Mouse (Mus musculus): ENCODE measurements at regions not wholly inside any gene's neighbourhood (a gene's known extent, or its start where the extent isn't known, plus 50 kb on each side); places are given as distances from the start of the nearest gene placed in this dataset.
A peak's percentile ranks its signal among the peaks of the same experiment; 100 is the strongest.

DNA sequence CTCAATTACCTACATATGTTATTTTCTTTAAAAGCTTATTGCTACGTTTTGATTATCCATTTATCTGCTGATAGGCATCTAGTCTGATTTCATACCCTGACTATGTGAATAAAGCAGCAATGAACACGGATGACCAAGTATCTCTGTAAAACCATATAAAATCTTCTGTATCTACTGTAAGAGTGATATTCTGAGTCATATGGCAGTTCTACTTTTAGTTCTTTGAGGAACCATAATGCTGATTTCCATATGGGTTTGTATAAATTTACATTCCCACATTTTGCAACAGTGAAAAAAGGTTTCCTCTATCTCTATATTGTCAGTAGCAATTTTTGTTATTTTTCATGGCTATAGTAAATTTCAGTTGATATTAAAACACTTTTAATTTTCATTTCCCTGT is 280.6 kb downstream of the Fsip2 start:
- no peak for DNase-seq

DNA sequence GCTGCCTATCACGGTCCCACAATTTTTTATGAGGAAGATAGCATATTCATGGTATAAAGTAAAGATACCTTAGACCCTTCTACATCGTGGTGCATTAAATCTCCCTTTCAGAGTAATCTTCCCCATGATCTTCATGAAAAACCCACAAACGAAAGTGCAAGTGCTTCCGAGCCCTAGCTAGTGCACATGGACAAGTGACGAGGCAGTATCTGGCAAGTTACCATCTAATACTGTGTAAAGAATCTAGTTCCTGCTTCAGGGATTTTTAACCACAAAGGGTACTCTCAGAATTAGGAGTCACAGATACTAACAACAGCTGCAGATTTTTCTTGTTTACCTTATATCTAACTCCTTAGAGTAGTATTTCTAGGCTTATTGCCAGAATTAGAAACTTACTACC is 282.8 kb downstream of the Fsip2 start:
- DNase-seq, result no peak

DNA sequence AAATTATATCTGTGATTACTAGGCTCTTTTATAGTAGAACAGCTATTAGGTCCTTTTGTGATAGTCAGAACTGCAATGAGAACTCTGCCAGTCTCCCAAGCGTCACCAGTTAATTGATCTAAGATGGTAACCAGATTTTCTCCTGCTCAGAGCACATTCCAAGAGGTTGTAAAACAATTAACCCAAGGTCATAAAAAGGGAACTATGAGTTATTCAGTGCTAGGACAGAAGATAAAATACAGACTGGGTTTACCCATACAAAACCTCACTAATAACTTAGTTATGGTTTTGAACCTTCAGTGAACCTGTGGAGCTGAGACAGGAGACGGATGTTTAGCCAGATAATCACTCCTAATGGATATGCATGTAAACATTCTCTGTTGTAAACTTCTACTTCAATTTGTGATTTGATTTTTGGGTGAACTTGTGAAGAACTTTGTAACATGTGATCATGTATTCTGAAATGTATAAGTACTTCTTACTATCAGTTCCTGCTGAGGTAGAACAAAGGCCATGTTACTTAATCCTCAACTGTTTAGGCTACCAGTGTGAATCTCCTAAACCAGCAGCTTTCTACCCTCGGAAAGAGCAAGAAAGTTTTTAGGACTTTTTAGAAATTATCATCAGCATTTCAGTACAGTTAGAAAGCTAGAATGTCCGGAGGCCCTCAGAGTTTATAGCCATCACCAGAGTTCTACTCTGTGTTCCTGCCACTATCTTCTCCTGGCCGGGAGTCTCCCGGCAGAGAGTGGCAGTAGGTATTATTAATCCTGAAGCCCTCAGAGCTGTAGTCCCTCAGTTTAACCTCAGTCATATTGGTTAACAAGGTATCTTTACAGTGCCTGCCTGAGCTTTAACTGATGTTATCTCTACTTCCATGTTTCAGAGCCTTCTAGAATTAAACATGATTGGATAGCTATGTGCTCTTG is 308.0 kb downstream of the Fsip2 start:
- DNase-seq, result no peak

DNA sequence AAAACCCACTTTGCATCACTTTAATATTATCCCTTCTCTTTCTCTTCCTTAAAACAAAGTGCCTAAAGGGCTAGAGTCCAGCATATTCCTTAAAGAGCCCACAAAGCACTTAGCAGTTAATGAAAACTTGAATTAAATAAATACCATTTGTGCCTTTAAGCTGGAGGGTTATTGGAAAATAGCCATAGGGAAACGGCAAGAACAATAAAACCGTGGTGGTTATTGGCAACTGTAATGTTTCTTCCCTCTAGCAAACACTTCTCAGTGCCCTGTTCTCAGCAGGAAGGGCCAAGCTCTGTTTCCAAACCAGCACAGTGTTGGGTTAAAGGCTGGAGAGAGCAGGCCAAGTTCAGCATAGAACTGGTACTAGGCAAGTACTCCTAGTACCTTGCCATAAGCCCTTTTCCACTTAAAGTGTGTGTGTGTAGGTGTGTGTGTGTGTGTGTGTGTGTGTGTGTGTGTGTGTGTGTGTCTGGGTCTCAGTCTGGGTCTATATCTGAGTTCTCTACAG is 313.4 kb downstream of the Fsip2 start:
- DNase-seq, result no peak

DNA sequence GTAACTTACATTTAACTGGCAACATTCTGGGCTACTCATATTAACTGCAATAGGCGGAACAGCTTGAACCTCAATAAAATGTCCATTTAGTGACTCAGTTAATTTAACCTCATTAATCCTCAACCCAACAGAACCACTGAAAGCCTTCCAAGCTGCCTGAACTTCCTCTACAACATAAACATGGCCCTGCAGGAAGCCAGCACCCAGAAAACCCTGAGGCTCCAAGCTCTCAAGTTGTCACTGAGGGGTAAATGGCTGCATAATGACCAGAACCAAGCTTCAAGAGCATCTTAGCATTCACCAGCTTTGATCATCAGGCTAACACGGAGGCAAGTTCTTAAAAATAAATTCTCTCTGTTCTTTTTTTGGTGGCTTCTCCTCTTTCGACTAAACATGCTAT is 315.2 kb downstream of the Fsip2 start:
- no peak for DNase-seq

DNA sequence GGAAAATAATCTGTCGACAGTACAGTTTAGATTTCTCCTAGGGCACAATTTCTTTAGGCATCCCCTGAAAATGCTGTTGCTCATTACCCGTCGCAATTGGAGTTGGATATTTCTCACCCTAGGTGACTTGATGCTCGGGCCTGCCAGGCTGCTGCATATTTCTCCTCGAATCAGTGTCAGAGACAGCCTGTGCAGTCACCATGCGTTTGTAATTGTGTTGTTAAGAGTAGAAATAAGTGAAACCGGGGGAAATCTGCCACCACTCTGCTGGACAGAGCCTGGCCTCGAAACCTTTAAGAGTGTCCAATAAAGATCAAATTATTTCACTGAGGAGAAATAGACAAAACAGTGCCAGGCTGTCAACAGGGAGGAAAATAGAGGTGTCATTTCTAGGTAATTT is 340.7 kb upstream of the Zc3h15 start:
- no peak for DNase-seq

DNA sequence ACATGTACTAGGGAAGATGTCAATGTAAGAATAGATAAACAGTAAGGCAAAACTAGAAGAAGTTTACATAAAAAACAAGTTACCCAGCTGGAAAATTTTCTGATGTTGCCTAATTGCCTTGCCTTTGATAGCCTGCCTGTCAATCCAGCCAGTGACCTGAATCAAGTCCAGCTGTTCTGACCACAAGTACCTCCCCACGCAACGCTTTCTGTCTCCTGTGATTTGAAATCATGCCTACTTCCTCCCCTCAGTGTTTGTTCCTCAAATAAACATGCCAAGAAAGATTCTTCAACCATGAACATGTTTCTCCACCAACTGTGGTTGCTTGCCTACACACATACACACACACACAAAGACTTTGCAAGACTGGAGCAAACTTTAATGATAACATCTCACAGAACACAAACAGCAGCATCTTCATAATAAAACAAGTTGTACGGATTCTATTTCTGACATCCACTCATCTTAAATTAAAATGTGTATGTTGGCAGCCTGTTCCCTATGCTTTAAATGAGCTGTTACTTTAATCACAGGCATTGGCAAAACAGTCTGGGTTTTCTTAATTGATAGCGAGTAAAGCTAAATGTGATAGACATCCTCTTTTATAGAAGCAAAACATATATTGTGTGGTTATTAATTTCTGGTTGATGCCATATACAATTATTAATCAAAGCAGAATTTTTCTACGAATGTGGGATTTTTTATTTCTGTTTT is 312.0 kb upstream of the Zc3h15 start:
- no peak for DNase-seq

DNA sequence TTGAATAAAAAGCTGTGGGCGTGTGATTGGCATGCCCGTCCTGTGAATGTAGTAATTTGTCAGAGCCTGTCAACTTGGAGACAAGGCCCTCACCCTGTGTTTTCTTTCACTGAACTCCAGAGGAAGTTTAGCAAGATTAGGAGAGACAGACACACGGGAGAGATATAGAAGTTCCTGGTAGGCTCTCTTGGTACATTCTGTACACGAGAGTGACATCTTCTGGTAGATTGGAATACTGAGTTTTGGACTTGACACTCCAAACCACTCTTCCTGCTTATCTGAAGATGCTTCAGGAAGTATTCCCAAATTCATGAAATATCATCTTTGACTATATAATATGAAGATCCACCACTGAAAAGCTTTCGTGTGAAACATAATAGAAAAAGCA is 311.5 kb upstream of the Zc3h15 start:
- DNase-seq, result no peak

DNA sequence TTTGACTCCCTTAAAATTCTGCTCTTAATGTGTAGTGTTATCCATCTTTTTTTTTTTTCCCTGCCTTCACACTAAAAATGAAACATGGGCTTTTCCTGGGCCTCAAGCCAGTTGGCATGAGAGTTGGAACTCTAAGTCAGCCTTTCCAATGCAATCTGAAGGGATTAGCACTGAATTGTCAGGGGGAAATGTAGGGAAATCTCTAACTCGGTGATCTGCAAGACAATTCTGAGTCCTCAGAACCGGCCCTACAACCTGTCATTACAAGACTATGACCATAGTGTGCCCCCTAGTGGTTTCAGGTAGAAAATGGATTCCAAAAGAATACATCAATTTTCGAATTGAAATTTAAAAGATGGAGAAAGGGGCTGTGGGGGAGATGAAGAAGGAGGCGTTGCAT is 306.9 kb upstream of the Zc3h15 start:
- DNase-seq, result peak; percentile 3 to 17

DNA sequence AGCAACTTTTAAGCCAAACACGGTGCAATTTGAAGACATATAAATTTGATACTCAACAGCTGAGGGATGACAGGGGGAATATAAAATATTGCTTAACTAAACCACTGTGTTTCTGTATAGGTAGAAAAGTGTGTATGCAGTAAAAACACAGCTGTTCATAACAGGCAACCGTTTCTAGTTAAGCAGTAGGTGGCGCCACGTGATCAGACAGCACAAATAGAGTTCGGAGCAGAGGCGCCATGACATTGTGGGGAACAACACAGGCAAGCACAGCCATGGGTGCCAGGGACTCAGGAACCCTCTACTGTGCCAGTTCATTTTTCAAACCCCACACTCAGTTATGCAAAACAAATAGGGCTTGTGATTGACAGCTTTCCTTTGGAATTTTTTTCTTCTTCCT is 304.1 kb upstream of the Zc3h15 start:
- DNase-seq, result no peak

Measured in cerebellum, postnatal 36 days (tissue).